Comparison of ENCODE assay signal across 9 mouse cellular contexts in genomic region chr14:103651106-103651505, GRCm38 (mm10). TPM values are rescaled to one million over a fixed set of nuclear protein-coding genes. Genes with fewer than 3 reads are reported as not detected.
A peak's percentile ranks its signal among the peaks of the same experiment; 100 is the strongest.
DNase-seq lines count a peak whose midpoint lies in the region; ATAC-seq and TF ChIP-seq lines count a peak whose summit lies in the region.
"Had no signal": no experiment of that assay in that cellular context is flagged by ENCODE, and none has a peak within 500 bp of the region (broad histone marks: within the 10 kb centered on the region; RNA-seq: fewer than 3 reads in every experiment).

No protein-coding gene starts in this region.

- no peak for ATAC-seq in heart, postnatal 0 days (ENCODE audit: insufficient read depth, low read depth)
- peak; percentile 9; the same call in 1 of the 2 replicates for ATAC-seq in forebrain, embryonic 16.5 days
- peak; percentile 3; the same call in 1 of the 2 replicates for ATAC-seq in megakaryocyte, adult 5-6 weeks (ENCODE audit: poor library complexity, severe bottlenecking)

- H3K4me3 ChIP-seq in heart, postnatal 0 days (ENCODE audit: low read depth, low read length): peak overlapping the region; percentile 71
- peak overlapping the region; percentile 77 for H3K4me3 ChIP-seq in ES-Bruce4 (ENCODE audit: low read depth, low read length)
- H3K4me3 ChIP-seq in forebrain, embryonic 16.5 days (replicated peaks; ENCODE audit: low read length): peak overlapping the region; percentile 99

- TF ChIP-seq EP300 in heart, postnatal 0 days (IDR thresholded peaks at IDR 0.05; ENCODE audit: low read depth): no peak
- no peak for TF ChIP-seq EP300 in ES-Bruce4 (IDR thresholded peaks at IDR 0.05; ENCODE audit: insufficient read depth, low read depth, low read length)

- intact Hi-C loops in heart, postnatal 36 days (cut with DNase I): no loop called here
- intact Hi-C loops in left cerebral cortex, postnatal 10 days (cut with DNase I): loop anchor here (5.0 kb wide), 1 partner anchor 89 kb away; no protein-coding TSS in a partner anchor

- peak overlapping the region; percentile 100 for H3K4me2 ChIP-seq in heart, postnatal 0 days (ENCODE audit: low read depth, low read length)
- H3K4me2 ChIP-seq in forebrain, embryonic 16.5 days (ENCODE audit: low read length): peak overlapping the region; percentile 78

- no peaks in the 10 kb centered on the region for H3K9me3 ChIP-seq in heart, postnatal 0 days (replicated peaks; ENCODE audit: control insufficient read depth, low read length)
- no peaks in the 10 kb centered on the region for H3K9me3 ChIP-seq in ES-Bruce4 (replicated peaks; ENCODE audit: control insufficient read depth, insufficient read depth, low read length, poor library complexity, severe bottlenecking)
- H3K9me3 ChIP-seq in forebrain, embryonic 16.5 days (ENCODE audit: control insufficient read depth, low read length): no peaks in the 10 kb centered on the region

- WGBS in heart, postnatal 0 days: 8% methylated on average over 11 of the region's 11 CpGs
- WGBS in forebrain, embryonic 16.5 days: 3% methylated on average over 11 of the region's 11 CpGs

- peaks cover 40% of the 10 kb centered on the region for H3K27me3 ChIP-seq in heart, postnatal 0 days (ENCODE audit: control insufficient read depth, insufficient read depth, low read length)
- no peaks in the 10 kb centered on the region for H3K27me3 ChIP-seq in ES-Bruce4 (ENCODE audit: control insufficient read depth, insufficient read depth, low read length, poor library complexity, severe bottlenecking)
- no peaks in the 10 kb centered on the region for H3K27me3 ChIP-seq in forebrain, embryonic 16.5 days (replicated peaks; ENCODE audit: control insufficient read depth, insufficient read depth, low read length)

- TF ChIP-seq CTCF in heart, postnatal 0 days (IDR thresholded peaks at IDR 0.05; ENCODE audit: low read depth): no peak
- TF ChIP-seq CTCF in ES-Bruce4 (IDR thresholded peaks at IDR 0.05; ENCODE audit: low read depth, low read length): no peak

- 0 out of 2 replicates have a peak, but pooled peaks cover 10% of the 10 kb centered on the region for H3K4me1 ChIP-seq in heart, postnatal 0 days (ENCODE audit: control insufficient read depth, insufficient read depth)
- peaks cover 1% of the 10 kb centered on the region for H3K4me1 ChIP-seq in ES-Bruce4 (ENCODE audit: control insufficient read depth, insufficient read depth, low read length)
- peaks cover 54% of the 10 kb centered on the region for H3K4me1 ChIP-seq in forebrain, embryonic 16.5 days (replicated peaks; ENCODE audit: control insufficient read depth, insufficient read depth, low read length)

- no peak overlapping the region for H3K9ac ChIP-seq in heart, postnatal 0 days (replicated peaks; ENCODE audit: low read depth, low read length)
- peak overlapping the region; percentile 60 for H3K9ac ChIP-seq in ES-Bruce4 (ENCODE audit: low read depth, poor library complexity, severe bottlenecking)
- H3K9ac ChIP-seq in forebrain, embryonic 16.5 days (replicated peaks; ENCODE audit: low read depth, low read length): peak overlapping the region; percentile 97

- TF ChIP-seq POLR2A in ES-Bruce4 (IDR thresholded peaks at IDR 0.05; ENCODE audit: insufficient read depth, low read length): no peak

- H3K36me3 ChIP-seq in heart, postnatal 0 days (replicated peaks; ENCODE audit: control insufficient read depth, insufficient read depth, low read length): no peaks in the 10 kb centered on the region
- no peaks in the 10 kb centered on the region for H3K36me3 ChIP-seq in ES-Bruce4 (ENCODE audit: control insufficient read depth, insufficient read depth, low read length, poor library complexity, severe bottlenecking)
- H3K36me3 ChIP-seq in forebrain, embryonic 16.5 days (ENCODE audit: control insufficient read depth, insufficient read depth): no peaks in the 10 kb centered on the region

- no peak for DNase-seq in heart, postnatal 0 days (ENCODE audit: low spot score)
- DNase-seq in heart, postnatal 36 days: no peak
- no peak for DNase-seq in urinary bladder, postnatal 25 days (ENCODE audit: low spot score)
- DNase-seq in left cerebral cortex, postnatal 10 days (ENCODE audit: extremely low spot score in 1 of 2, low spot score in 2 of 2): no peak
- no peak for DNase-seq in urinary bladder, postnatal 14 days (ENCODE audit: low spot score)

- no peak overlapping the region for H3K27ac ChIP-seq in heart, postnatal 0 days (ENCODE audit: low read depth)
- H3K27ac ChIP-seq in ES-Bruce4 (ENCODE audit: insufficient read depth, low read length): no peak overlapping the region
- peak overlapping the region; percentile 99 for H3K27ac ChIP-seq in forebrain, embryonic 16.5 days (ENCODE audit: low read length)
- H3K27ac ChIP-seq: macrophage had no signal

RNA-seq across cellular contexts. Expression of gene Slain1, which starts 1.1 kb away (rescaled TPM):
- 1.9 TPM in 1 of 2 replicates, not detected in the other for total RNA-seq in heart, postnatal 0 days (2014; rRNA removed; ENCODE audit: low replicate concordance)
- polyA plus RNA-seq in heart, postnatal 0 days (2015; fragmentation: Nextera tagmentation; extraction: Ambion mirVana): 0.16 and 0.21 TPM in 2 replicates
- total RNA-seq in heart, postnatal 36 days (2021): under 1 TPM; 0.22 TPM
- 18.9 and 20.6 TPM in 2 replicates for polyA plus RNA-seq in ES-Bruce4 (2011; ENCODE audit: insufficient read depth, insufficient read length, low read depth, missing spikeins)
- 20.6 and 29.6 TPM in 2 replicates for polyA plus RNA-seq in forebrain, embryonic 16.5 days (2015; fragmentation: Nextera tagmentation; extraction: Ambion mirVana)
- 5.0 and 8.2 TPM in 2 replicates for total RNA-seq in megakaryocyte, adult 5-6 weeks (2015)
- 3.0 and 3.5 TPM in 2 replicates for total RNA-seq in megakaryocyte, adult 5-6 weeks (2017)
- 10 to 100 TPM; 61.2 to 63.0 TPM for total RNA-seq in left cerebral cortex, postnatal 10 days (2021)

Comparison
In these comparisons a context has a peak if more than half of its experiments do, and no peak if none do; other contexts are left out.
1. RNA of gene Slain1, which starts 1.1 kb away (total RNA-seq): 61.2 to 63.0 TPM in left cerebral cortex, postnatal 10 days; 3.0 to 8.2 TPM in megakaryocyte, adult 5-6 weeks, 0.22 TPM in heart, postnatal 36 days and 1.9 TPM in heart, postnatal 0 days; every median in the first group is over 4 times any median in the second.
2. Peak in every context shown above with its lines, with median percentiles within 50 percentile points of each other: H3K4me3 ChIP-seq.